ENCODE assay signal across 23 mouse cellular contexts in genomic region chr10:30683449-30683848, GRCm38 (mm10).
"Had no signal": no experiment of that assay in that cellular context is flagged by ENCODE, and none has a peak within 500 bp of the region (broad histone marks: within the 10 kb centered on the region; RNA-seq: fewer than 3 reads in every experiment).

No protein-coding gene starts in this region.

- H3K27me3 ChIP-seq: limb, embryonic 13.5 days; liver, embryonic 12.5 days; liver, embryonic 15.5 days; megakaryocyte, embryonic 14.5 days; midbrain, embryonic 13.5 days; neural tube, embryonic 13.5 days; stomach, embryonic 15.5 days had no signal

- ATAC-seq: liver, embryonic 12.5 days; midbrain, embryonic 13.5 days; midbrain, embryonic 16.5 days had no signal

- H3K4me2 ChIP-seq: limb, embryonic 13.5 days; liver, embryonic 12.5 days; liver, embryonic 15.5 days; midbrain, embryonic 13.5 days; neural tube, embryonic 13.5 days; stomach, embryonic 15.5 days had no signal

- H3K4me1 ChIP-seq: limb, embryonic 10.5 days; limb, embryonic 13.5 days; liver, embryonic 12.5 days; liver, embryonic 15.5 days; midbrain, embryonic 10.5 days; midbrain, embryonic 13.5 days; neural tube, embryonic 13.5 days; stomach, embryonic 15.5 days had no signal

- DNase-seq: kidney, adult 2 months; kidney, postnatal 25 days; layer of hippocampus, adult 9-11 months; liver; lung, adult 2 months; retina, postnatal 1 day; right cerebral cortex, postnatal 25 days; spleen, adult 18-20 months; thymus, adult 2 months; thymus, postnatal 14 days; thymus, postnatal 4 days had no signal

- H3K4me3 ChIP-seq: limb, embryonic 10.5 days; limb, embryonic 13.5 days; liver, embryonic 12.5 days; liver, embryonic 15.5 days; megakaryocyte, embryonic 14.5 days; midbrain, embryonic 10.5 days; midbrain, embryonic 13.5 days; myocyte; neural tube, embryonic 13.5 days; stomach, embryonic 15.5 days had no signal

- H3K9me3 ChIP-seq: limb, embryonic 10.5 days; limb, embryonic 13.5 days; liver, embryonic 12.5 days; liver, embryonic 15.5 days; megakaryocyte, embryonic 14.5 days; midbrain, embryonic 10.5 days; midbrain, embryonic 13.5 days; neural tube, embryonic 13.5 days; stomach, embryonic 15.5 days had no signal

- H3K27ac ChIP-seq: kidney, postnatal 0 days; limb, embryonic 10.5 days; limb, embryonic 13.5 days; liver, embryonic 12.5 days; liver, embryonic 15.5 days; midbrain, embryonic 10.5 days; midbrain, embryonic 13.5 days; neural tube, embryonic 13.5 days; stomach, embryonic 15.5 days had no signal

- H3K36me3 ChIP-seq: limb, embryonic 10.5 days; limb, embryonic 13.5 days; midbrain, embryonic 10.5 days; midbrain, embryonic 13.5 days; stomach, embryonic 15.5 days had no signal

- H3K9ac ChIP-seq: limb, embryonic 13.5 days; liver, embryonic 12.5 days; liver, embryonic 15.5 days; midbrain, embryonic 13.5 days; neural tube, embryonic 13.5 days; stomach, embryonic 15.5 days had no signal
